In genomic region chr13:72631373-72632021, GRCm38 (mm10) we compare ENCODE assay signal across 9 mouse cellular contexts. TPM values are rescaled to one million over a fixed set of nuclear protein-coding genes. Genes with fewer than 3 reads are reported as not detected.
DNase-seq lines count a peak whose midpoint lies in the region; ATAC-seq and TF ChIP-seq lines count a peak whose summit lies in the region.
"Had no signal": no experiment of that assay in that cellular context is flagged by ENCODE, and none has a peak within 500 bp of the region (broad histone marks: within the 10 kb centered on the region; RNA-seq: fewer than 3 reads in every experiment).

No protein-coding gene starts in this region.

- H3K27ac ChIP-seq in liver, embryonic 12.5 days, result no peak overlapping the region
- no peak overlapping the region for H3K27ac ChIP-seq in liver, postnatal 0 days (ENCODE audit: low read depth)
- H3K27ac ChIP-seq in embryonic facial prominence, embryonic 14.5 days (replicated peaks; ENCODE audit: low read depth, low read length), result no peak overlapping the region
- no peak overlapping the region for H3K27ac ChIP-seq in intestine, embryonic 15.5 days
- H3K27ac ChIP-seq in neural tube, embryonic 13.5 days (replicated peaks), result peak overlapping the region; percentile 62
- no peak overlapping the region for H3K27ac ChIP-seq in thymus, adult 2 months (ENCODE audit: control insufficient read depth, insufficient read depth, low read length)

- peaks cover 98% of the 10 kb centered on the region for H3K27me3 ChIP-seq in liver, embryonic 12.5 days (replicated peaks)
- H3K27me3 ChIP-seq in liver, postnatal 0 days (ENCODE audit: insufficient read depth, low read length), result peaks cover 91% of the 10 kb centered on the region
- H3K27me3 ChIP-seq in embryonic facial prominence, embryonic 14.5 days (replicated peaks; ENCODE audit: control insufficient read depth, insufficient read depth, low read length), result peaks cover 96% of the 10 kb centered on the region
- peaks cover 89% of the 10 kb centered on the region for H3K27me3 ChIP-seq in intestine, embryonic 15.5 days (replicated peaks)
- peaks cover 93% of the 10 kb centered on the region for H3K27me3 ChIP-seq in neural tube, embryonic 13.5 days
- H3K27me3 ChIP-seq in thymus, adult 2 months (ENCODE audit: control insufficient read depth, insufficient read depth, low read length), result peaks cover 12% of the 10 kb centered on the region

- no peaks in the 10 kb centered on the region for H3K36me3 ChIP-seq in liver, embryonic 12.5 days
- no peaks in the 10 kb centered on the region for H3K36me3 ChIP-seq in liver, postnatal 0 days (replicated peaks; ENCODE audit: insufficient read depth, low read length)
- no peaks in the 10 kb centered on the region for H3K36me3 ChIP-seq in embryonic facial prominence, embryonic 14.5 days (ENCODE audit: control insufficient read depth, insufficient read depth, low read length)
- no peaks in the 10 kb centered on the region for H3K36me3 ChIP-seq in intestine, embryonic 15.5 days
- H3K36me3 ChIP-seq in neural tube, embryonic 13.5 days, result no peaks in the 10 kb centered on the region
- H3K36me3 ChIP-seq in thymus, adult 2 months (ENCODE audit: control insufficient read depth, insufficient read depth, low read length), result no peaks in the 10 kb centered on the region

- TF ChIP-seq CTCF in liver, postnatal 0 days (IDR thresholded peaks at IDR 0.05; ENCODE audit: low read depth), result no peak
- no peak for TF ChIP-seq CTCF in thymus, adult 2 months (IDR thresholded peaks at IDR 0.05; ENCODE audit: borderline replicate concordance, control insufficient read depth, extremely low read depth, insufficient read depth, low read length, poor library complexity)

- TF ChIP-seq POLR2A in thymus, adult 2 months (IDR thresholded peaks at IDR 0.05; ENCODE audit: control insufficient read depth, extremely low read depth, insufficient read depth, low read length, poor library complexity), result no peak

- no peak for TF ChIP-seq EP300 in liver, postnatal 0 days (IDR thresholded peaks at IDR 0.05; ENCODE audit: low read depth)

- H3K4me3 ChIP-seq in liver, embryonic 12.5 days, result no peak overlapping the region
- no peak overlapping the region for H3K4me3 ChIP-seq in liver, postnatal 0 days (ENCODE audit: low read depth, low read length)
- H3K4me3 ChIP-seq in embryonic facial prominence, embryonic 14.5 days (ENCODE audit: low read depth, low read length), result peak overlapping the region; percentile 63
- H3K4me3 ChIP-seq in intestine, embryonic 15.5 days (replicated peaks), result peak overlapping the region; percentile 14
- peak overlapping the region; percentile 59 for H3K4me3 ChIP-seq in neural tube, embryonic 13.5 days
- no peak overlapping the region for H3K4me3 ChIP-seq in thymus, adult 2 months (ENCODE audit: control insufficient read depth, insufficient read depth, low read length)

- peak overlapping the region; percentile 8; the same call in 1 of the 2 replicates for H3K4me2 ChIP-seq in liver, embryonic 12.5 days
- no peak overlapping the region for H3K4me2 ChIP-seq in liver, postnatal 0 days (ENCODE audit: low read depth, low read length)
- H3K4me2 ChIP-seq in embryonic facial prominence, embryonic 14.5 days (ENCODE audit: low read depth, low read length), result peak overlapping the region; percentile 96
- peak overlapping the region; percentile 37; the same call in 1 of the 2 replicates for H3K4me2 ChIP-seq in intestine, embryonic 15.5 days (replicated peaks)
- peak overlapping the region; percentile 74 for H3K4me2 ChIP-seq in neural tube, embryonic 13.5 days

- no peak for ATAC-seq in liver, embryonic 12.5 days
- no peak for ATAC-seq in liver, postnatal 0 days
- ATAC-seq in embryonic facial prominence, embryonic 14.5 days (ENCODE audit: low read depth), result no peak
- no peak for ATAC-seq in intestine, embryonic 15.5 days
- no peak for ATAC-seq in neural tube, embryonic 13.5 days (ENCODE audit: low read depth)

- no peak for DNase-seq in liver, postnatal 0 days
- DNase-seq in embryonic facial prominence, embryonic 14.5 days (ENCODE audit: low spot score), result no peak
- DNase-seq in T-cell, adult 2 months (ENCODE audit: low spot score), result no peak
- no peak for DNase-seq in thymus, adult 2 months
- DNase-seq in adrenal gland, postnatal 36 days, result no peak

- H3K9ac ChIP-seq in liver, embryonic 12.5 days, result no peak overlapping the region
- H3K9ac ChIP-seq in liver, postnatal 0 days (replicated peaks), result no peak overlapping the region
- H3K9ac ChIP-seq in embryonic facial prominence, embryonic 14.5 days (ENCODE audit: low read depth, low read length), result peak overlapping the region; percentile 61
- no peak overlapping the region for H3K9ac ChIP-seq in intestine, embryonic 15.5 days
- H3K9ac ChIP-seq in neural tube, embryonic 13.5 days, result peak overlapping the region; percentile 79

- WGBS in liver, embryonic 12.5 days (ENCODE audit: insufficient replicate concordance), result 3% methylated on average over 62 of the region's 62 CpGs
- 2% methylated on average over 61 of the region's 62 CpGs for WGBS in liver, postnatal 0 days (ENCODE audit: insufficient replicate concordance)
- WGBS in embryonic facial prominence, embryonic 14.5 days, result 3% methylated on average over 28 of the region's 62 CpGs
- WGBS in intestine, embryonic 15.5 days, result 2% methylated on average over 62 of the region's 62 CpGs
- under 1% methylated on average over 62 of the region's 62 CpGs for WGBS in neural tube, embryonic 13.5 days
- WGBS in thymus, adult 2 months, result 4% methylated on average over 62 of the region's 62 CpGs

- peaks cover 9% of the 10 kb centered on the region; the same call in 1 of the 2 replicates for H3K4me1 ChIP-seq in liver, embryonic 12.5 days
- peaks cover 3% of the 10 kb centered on the region; the same call in 1 of the 2 replicates for H3K4me1 ChIP-seq in liver, postnatal 0 days (ENCODE audit: insufficient read depth)
- H3K4me1 ChIP-seq in embryonic facial prominence, embryonic 14.5 days (ENCODE audit: control insufficient read depth, insufficient read depth, low read length), result peaks cover 5% of the 10 kb centered on the region; the same call in 1 of the 2 replicates
- H3K4me1 ChIP-seq in intestine, embryonic 15.5 days (replicated peaks), result peaks cover 20% of the 10 kb centered on the region
- peaks cover 67% of the 10 kb centered on the region for H3K4me1 ChIP-seq in neural tube, embryonic 13.5 days (replicated peaks)
- H3K4me1 ChIP-seq in thymus, adult 2 months (replicated peaks; ENCODE audit: control insufficient read depth, insufficient read depth, low read length), result no peaks in the 10 kb centered on the region

- no peaks in the 10 kb centered on the region for H3K9me3 ChIP-seq in liver, embryonic 12.5 days (replicated peaks)
- no peaks in the 10 kb centered on the region for H3K9me3 ChIP-seq in liver, postnatal 0 days (ENCODE audit: low read length)
- no peaks in the 10 kb centered on the region for H3K9me3 ChIP-seq in embryonic facial prominence, embryonic 14.5 days (ENCODE audit: control insufficient read depth, low read length)
- no peaks in the 10 kb centered on the region for H3K9me3 ChIP-seq in intestine, embryonic 15.5 days
- H3K9me3 ChIP-seq in neural tube, embryonic 13.5 days, result no peaks in the 10 kb centered on the region

RNA-seq across cellular contexts. Expression of gene Irx2, which starts 2.9 kb away (rescaled TPM):
- 0.30 TPM in 1 of 2 replicates, not detected in the other for polyA plus RNA-seq in liver, embryonic 12.5 days (2016; fragmentation: Nextera tagmentation; extraction: Ambion mirVana)
- not detected in 2 replicates for polyA plus RNA-seq in liver, postnatal 0 days (2015; fragmentation: Nextera tagmentation; extraction: Ambion mirVana)
- polyA plus RNA-seq in embryonic facial prominence, embryonic 14.5 days (2014; fragmentation: Nextera tagmentation; extraction: Ambion mirVana), result 25.7 and 26.7 TPM in 2 replicates
- polyA plus RNA-seq in intestine, embryonic 15.5 days (2015; fragmentation: Nextera tagmentation; extraction: Ambion mirVana), result 0.25 and 0.35 TPM in 2 replicates
- polyA plus RNA-seq in neural tube, embryonic 13.5 days (2015; fragmentation: Nextera tagmentation; extraction: Ambion mirVana), result 12.3 and 20.0 TPM in 2 replicates
- polyA plus RNA-seq in thymus, adult 2 months (2012; rRNA removed), result 0.85 and 1.2 TPM in 2 replicates
- total RNA-seq in adrenal gland, postnatal 36 days (2021), result under 1 TPM; 0.23 to 0.43 TPM
- polyA plus RNA-seq: liver, embryonic 16.5 days had no signal

Comparison
In these comparisons a context has a peak if more than half of its experiments do, and no peak if none do; other contexts are left out.
1. H3K4me3 ChIP-seq: peak in embryonic facial prominence, embryonic 14.5 days (single experiment), intestine, embryonic 15.5 days (single experiment) and neural tube, embryonic 13.5 days (single experiment); none in liver, embryonic 12.5 days (single experiment), liver, postnatal 0 days (single experiment) and thymus, adult 2 months (single experiment).
2. H3K9ac ChIP-seq: peak in embryonic facial prominence, embryonic 14.5 days (single experiment) and neural tube, embryonic 13.5 days (single experiment); none in liver, embryonic 12.5 days (single experiment), liver, postnatal 0 days (single experiment) and intestine, embryonic 15.5 days (single experiment).